11 mouse cellular contexts compared by ENCODE assay signal in the genomic region with DNA sequence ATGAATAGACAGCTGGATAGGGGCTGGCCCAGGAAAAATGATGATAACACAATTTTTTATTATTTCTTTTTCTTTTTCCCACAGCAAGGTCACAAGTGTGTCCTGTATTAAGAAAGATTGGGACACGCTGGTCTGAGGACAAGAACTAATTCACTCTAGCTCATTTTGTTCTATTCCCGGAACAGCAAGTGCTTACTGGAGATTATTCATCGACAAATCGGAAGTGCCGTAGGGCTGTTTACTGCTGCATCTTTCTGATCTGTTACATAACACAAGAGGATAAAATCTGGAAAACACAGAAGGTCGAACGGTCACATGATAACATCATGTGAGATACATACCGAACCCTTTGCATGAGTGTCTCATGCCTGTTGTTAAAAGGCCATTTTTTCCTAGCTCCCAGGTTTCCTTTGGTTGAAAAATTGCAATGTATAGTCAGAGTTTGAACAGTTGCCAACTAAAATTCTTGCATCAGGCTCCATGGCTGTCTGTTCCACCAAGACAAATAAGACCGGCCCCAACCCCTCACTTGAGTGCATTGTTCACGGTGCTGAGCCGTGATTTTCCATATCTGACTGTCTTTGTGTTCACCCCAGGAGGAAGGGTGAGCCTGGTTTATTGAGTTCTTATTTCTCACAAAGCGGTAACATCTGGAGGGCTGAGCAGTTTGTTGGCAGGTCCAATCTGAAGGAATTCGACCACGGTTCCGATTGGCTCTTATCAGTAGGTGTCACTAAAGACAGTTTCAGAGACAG.
A peak's percentile ranks its signal among the peaks of the same experiment; 100 is the strongest.
DNase-seq lines count a peak whose midpoint lies in the region; ATAC-seq and TF ChIP-seq lines count a peak whose summit lies in the region.
"Had no signal": no experiment of that assay in that cellular context is flagged by ENCODE, and none has a peak within 500 bp of the region (broad histone marks: within the 10 kb centered on the region; RNA-seq: fewer than 3 reads in every experiment).

No protein-coding gene starts in this region.

- H3K4me3 ChIP-seq in kidney, embryonic 16.5 days (ENCODE audit: low read length): no peak overlapping the region
- no peak overlapping the region for H3K4me3 ChIP-seq in heart, embryonic 12.5 days
- H3K4me3 ChIP-seq: hindbrain, embryonic 10.5 days had no signal

- 67% methylated on average over 15 of the region's 15 CpGs for WGBS in kidney, embryonic 16.5 days
- WGBS in heart, embryonic 12.5 days: 57% methylated on average over 15 of the region's 15 CpGs

- H3K9me3 ChIP-seq in kidney, embryonic 16.5 days (ENCODE audit: low read length): no peaks in the 10 kb centered on the region
- H3K9me3 ChIP-seq in heart, embryonic 12.5 days (replicated peaks): no peaks in the 10 kb centered on the region
- H3K9me3 ChIP-seq: hindbrain, embryonic 10.5 days had no signal

- no peak overlapping the region for H3K9ac ChIP-seq in kidney, embryonic 16.5 days (replicated peaks; ENCODE audit: low read length)
- no peak overlapping the region for H3K9ac ChIP-seq in heart, embryonic 12.5 days

- H3K27me3 ChIP-seq in kidney, embryonic 16.5 days (ENCODE audit: insufficient read depth, low read length): no peaks in the 10 kb centered on the region
- no peaks in the 10 kb centered on the region for H3K27me3 ChIP-seq in heart, embryonic 12.5 days (replicated peaks)

- DNase-seq in kidney, adult 18-20 months: peak; percentile 16
- peak; percentile 29 for DNase-seq in brain, embryonic 14.5 days (ENCODE audit: low read depth)
- peak; percentile 28 to 30 for DNase-seq in kidney, postnatal 4 days
- no peak for DNase-seq in spleen, adult 18-20 months
- no peak for DNase-seq in urinary bladder, adult 18-20 months (ENCODE audit: low spot score in 2 of 2)
- DNase-seq: cerebellum, adult 18-20 months; midbrain, embryonic 14.5 days; thymus, adult 18-20 months had no signal

- H3K36me3 ChIP-seq in kidney, embryonic 16.5 days (ENCODE audit: insufficient read depth, low read length): no peaks in the 10 kb centered on the region
- H3K36me3 ChIP-seq in heart, embryonic 12.5 days: no peaks in the 10 kb centered on the region
- H3K36me3 ChIP-seq: hindbrain, embryonic 10.5 days had no signal

- H3K4me2 ChIP-seq in kidney, embryonic 16.5 days (replicated peaks; ENCODE audit: low read depth, low read length): no peak overlapping the region
- H3K4me2 ChIP-seq in heart, embryonic 12.5 days: no peak overlapping the region

- no peak for ATAC-seq in kidney, embryonic 16.5 days (ENCODE audit: low FRiP score, low TSS enrichment)
- peak; percentile 57 for ATAC-seq in heart, embryonic 12.5 days (ENCODE audit: insufficient number of reproducible peaks, low FRiP score)

- TF ChIP-seq POLR2A in brain, embryonic 14.5 days (IDR thresholded peaks at IDR 0.05; ENCODE audit: borderline replicate concordance, extremely low read depth, insufficient read depth, insufficient read length, poor library complexity, severe bottlenecking): no peak

- TF ChIP-seq CTCF in brain, embryonic 14.5 days (IDR thresholded peaks at IDR 0.05; ENCODE audit: borderline replicate concordance, extremely low read depth, insufficient read depth, insufficient read length): no peak

- no peaks in the 10 kb centered on the region for H3K4me1 ChIP-seq in kidney, embryonic 16.5 days (ENCODE audit: insufficient read depth, low read length)
- peaks cover 14% of the 10 kb centered on the region for H3K4me1 ChIP-seq in heart, embryonic 12.5 days (replicated peaks)
- H3K4me1 ChIP-seq: hindbrain, embryonic 10.5 days had no signal

- no peak overlapping the region; the same call in 1 of the 2 replicates for H3K27ac ChIP-seq in kidney, embryonic 16.5 days (ENCODE audit: low read length)
- no peak overlapping the region for H3K27ac ChIP-seq in heart, embryonic 12.5 days (ENCODE audit: poor library complexity, severe bottlenecking)
- H3K27ac ChIP-seq: hindbrain, embryonic 10.5 days had no signal

Comparison
In these comparisons a context has a peak if more than half of its experiments do, and no peak if none do; other contexts are left out.
1. DNase-seq: peak in kidney, adult 18-20 months (single experiment), brain, embryonic 14.5 days (single experiment) and kidney, postnatal 4 days (2 of 2); none in spleen, adult 18-20 months (0 of 2) and urinary bladder, adult 18-20 months (0 of 2).